Mouse (Mus musculus) liver, postnatal 0 days (tissue): ENCODE data around the gene Pcgf6.

Source experiments
- CTCF ChIP-seq: sonication (generic); IDR thresholded peaks from 2 replicates; pipeline ENCODE4 v1.5.1; 2016; ENCODE audit warnings: antibody characterized with exemption, low read depth
- EP300 ChIP-seq: IDR thresholded peaks from 2 replicates; pipeline ENCODE4 v1.6.1; 2016; ENCODE audit warnings: antibody characterized with exemption, low read depth, mild to moderate bottlenecking

- TF ChIP-seq CTCF (no peak), EP300 (no peak)
These were observed 44.4 kb downstream of the Pcgf6 start for GRCm38 (mm10) chr19:47006321-47006720.
